Comparison of ENCODE assay signal across 9 mouse cellular contexts in the genomic region with DNA sequence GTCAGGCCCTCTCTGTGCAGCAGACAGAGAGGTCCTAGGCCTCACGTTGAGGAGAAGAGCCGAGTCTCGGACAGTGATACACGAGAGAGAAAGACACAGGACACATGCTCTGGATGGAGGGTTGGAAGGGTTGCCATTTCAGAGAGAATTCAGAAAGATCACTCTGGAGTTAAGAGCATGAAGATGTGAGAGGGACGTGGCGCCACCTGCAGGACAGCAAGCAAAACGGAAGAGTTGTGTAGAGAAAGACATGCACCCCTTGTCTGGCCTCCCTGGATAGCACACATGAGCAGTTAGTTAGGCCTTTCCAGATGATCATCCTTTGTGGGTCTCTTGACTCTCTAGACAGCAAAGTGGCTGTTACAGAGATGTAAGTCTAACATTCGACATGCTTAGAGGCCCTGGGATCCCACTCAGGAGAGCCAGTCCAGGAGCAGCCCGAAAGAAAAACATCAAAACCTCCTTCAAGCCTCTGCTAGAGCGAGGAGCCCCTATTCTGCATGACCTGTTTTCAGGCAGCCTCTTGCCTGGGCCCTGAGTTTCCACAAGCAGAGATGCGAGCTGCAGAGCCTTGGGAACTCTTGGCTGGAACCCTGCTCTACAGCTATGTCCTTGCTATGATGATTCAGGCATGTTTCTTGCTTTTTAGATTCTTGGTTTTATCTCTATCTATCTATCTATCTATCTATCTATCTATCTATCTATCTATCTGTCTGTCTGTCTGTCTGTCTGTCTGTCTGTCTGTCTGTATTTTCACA. TPM values are rescaled to one million over a fixed set of nuclear protein-coding genes. Genes with fewer than 3 reads are reported as not detected.
DNase-seq lines count a peak whose midpoint lies in the region; ATAC-seq and TF ChIP-seq lines count a peak whose summit lies in the region.
"Had no signal": no experiment of that assay in that cellular context is flagged by ENCODE, and none has a peak within 500 bp of the region (broad histone marks: within the 10 kb centered on the region; RNA-seq: fewer than 3 reads in every experiment).

No protein-coding gene starts in this region.

- no peak overlapping the region for H3K4me2 ChIP-seq in heart, embryonic 12.5 days
- H3K4me2 ChIP-seq in midbrain, postnatal 0 days (ENCODE audit: low read depth, low read length, poor library complexity, severe bottlenecking): no peak overlapping the region
- H3K4me2 ChIP-seq: embryonic facial prominence, embryonic 15.5 days had no signal

- H3K27me3 ChIP-seq in heart, embryonic 12.5 days (replicated peaks): peaks cover 40% of the 10 kb centered on the region
- no peaks in the 10 kb centered on the region for H3K27me3 ChIP-seq in midbrain, postnatal 0 days (ENCODE audit: insufficient read depth, low read length)

- TF ChIP-seq CTCF in midbrain, postnatal 0 days (IDR thresholded peaks at IDR 0.05): peak; percentile 90

- no peaks in the 10 kb centered on the region for H3K4me1 ChIP-seq in heart, embryonic 12.5 days (replicated peaks)
- H3K4me1 ChIP-seq in midbrain, postnatal 0 days (ENCODE audit: insufficient read depth, low read length): no peaks in the 10 kb centered on the region

- WGBS in heart, embryonic 12.5 days: 39% methylated on average over 11 of the region's 11 CpGs
- 38% methylated on average over 11 of the region's 11 CpGs for WGBS in midbrain, postnatal 0 days

- H3K27ac ChIP-seq in heart, embryonic 12.5 days (ENCODE audit: poor library complexity, severe bottlenecking): no peak overlapping the region
- H3K27ac ChIP-seq in midbrain, postnatal 0 days (ENCODE audit: low read depth, low read length): no peak overlapping the region
- H3K27ac ChIP-seq: embryonic facial prominence, embryonic 15.5 days had no signal

- H3K9ac ChIP-seq in heart, embryonic 12.5 days: no peak overlapping the region
- no peak overlapping the region for H3K9ac ChIP-seq in midbrain, postnatal 0 days (replicated peaks; ENCODE audit: low read length, poor library complexity, severe bottlenecking)
- H3K9ac ChIP-seq: embryonic facial prominence, embryonic 15.5 days had no signal

- no peak overlapping the region for H3K4me3 ChIP-seq in heart, embryonic 12.5 days
- H3K4me3 ChIP-seq in midbrain, postnatal 0 days (ENCODE audit: low read depth, low read length): no peak overlapping the region
- H3K4me3 ChIP-seq: embryonic facial prominence, embryonic 15.5 days had no signal

- no peaks in the 10 kb centered on the region for H3K36me3 ChIP-seq in heart, embryonic 12.5 days
- no peaks in the 10 kb centered on the region for H3K36me3 ChIP-seq in midbrain, postnatal 0 days (ENCODE audit: insufficient read depth, low read length)
- H3K36me3 ChIP-seq: embryonic facial prominence, embryonic 15.5 days had no signal

- H3K9me3 ChIP-seq in heart, embryonic 12.5 days (replicated peaks): no peaks in the 10 kb centered on the region
- no peaks in the 10 kb centered on the region for H3K9me3 ChIP-seq in midbrain, postnatal 0 days (ENCODE audit: low read length)
- H3K9me3 ChIP-seq: embryonic facial prominence, embryonic 15.5 days had no signal

- no peak for ATAC-seq in heart, embryonic 12.5 days (ENCODE audit: insufficient number of reproducible peaks, low FRiP score)
- no peak for ATAC-seq in midbrain, postnatal 0 days (ENCODE audit: low FRiP score)

- DNase-seq in heart, adult 8-10 months (ENCODE audit: low spot score): peak; percentile 40
- DNase-seq in CD8-positive naive resting alpha-beta T cell, adult 2 months (ENCODE audit: low read depth in 2 of 2, low spot score in 2 of 2): peak; percentile 13 to 51
- DNase-seq in c-Kit-negative CD71-positive TER-119-positive erythroid progenitor cells, embryonic 14.5 days (ENCODE audit: low read depth, low spot score): peak; percentile 5
- peak; percentile 52 to 57 for DNase-seq in frontal cortex, postnatal 25 days (ENCODE audit: low spot score in 2 of 2)
- peak; percentile 50 to 80 for DNase-seq in layer of hippocampus, postnatal 25 days (ENCODE audit: extremely low spot score in 1 of 2, low spot score in 1 of 2)
- DNase-seq in midbrain, postnatal 0 days (ENCODE audit: low spot score): peak; percentile 61
- peak; percentile 83 for DNase-seq in testis, postnatal 10 days (ENCODE audit: low spot score)

RNA-seq across cellular contexts. Expression of a gene that starts 18.8 kb away (rescaled TPM):
- total RNA-seq in heart, adult 8-10 months (2022): 10 to 100 TPM; 24.8 to 29.5 (median 27.4) TPM
- polyA plus RNA-seq in heart, embryonic 12.5 days (2016; fragmentation: Nextera tagmentation; extraction: Ambion mirVana): 11.1 and 12.6 TPM in 2 replicates
- 10 to 100 TPM; 38.4 to 44.5 TPM for total RNA-seq in layer of hippocampus, postnatal 25 days (2021)
- total RNA-seq in midbrain, postnatal 0 days (2014; rRNA removed): 43.8 and 48.3 TPM in 2 replicates
- 15.2 and 15.5 TPM in 2 replicates for polyA plus RNA-seq in midbrain, postnatal 0 days (2015; fragmentation: Nextera tagmentation; extraction: Ambion mirVana)

RNA-seq across cellular contexts. Expression of a gene that starts 33.6 kb away (rescaled TPM):
- 1 to 10 TPM; 1.6 to 2.6 (median 2.1) TPM for total RNA-seq in heart, adult 8-10 months (2022)
- 6.6 and 8.0 TPM in 2 replicates for polyA plus RNA-seq in heart, embryonic 12.5 days (2016; fragmentation: Nextera tagmentation; extraction: Ambion mirVana)
- 10 to 100 TPM; 18.3 to 21.5 TPM for total RNA-seq in layer of hippocampus, postnatal 25 days (2021)
- total RNA-seq in midbrain, postnatal 0 days (2014; rRNA removed): 6.9 and 10.0 TPM in 2 replicates
- polyA plus RNA-seq in midbrain, postnatal 0 days (2015; fragmentation: Nextera tagmentation; extraction: Ambion mirVana): 7.1 and 8.2 TPM in 2 replicates

RNA-seq across cellular contexts. Expression of a gene that starts 43.8 kb away (rescaled TPM):
- not detected for total RNA-seq in heart, adult 8-10 months (2022)
- not detected in 2 replicates for polyA plus RNA-seq in heart, embryonic 12.5 days (2016; fragmentation: Nextera tagmentation; extraction: Ambion mirVana)
- not detected for total RNA-seq in layer of hippocampus, postnatal 25 days (2021)
- 0.05 TPM in 1 of 2 replicates, not detected in the other for total RNA-seq in midbrain, postnatal 0 days (2014; rRNA removed)
- 0.12 TPM in 1 of 2 replicates, not detected in the other for polyA plus RNA-seq in midbrain, postnatal 0 days (2015; fragmentation: Nextera tagmentation; extraction: Ambion mirVana)

Comparison
In these comparisons a context has a peak if more than half of its experiments do, and no peak if none do; other contexts are left out.
1. DNase-seq: peak in every context shown above with its lines; median percentile 83 in testis, postnatal 10 days; 65 in layer of hippocampus, postnatal 25 days; 61 in midbrain, postnatal 0 days; 54 in frontal cortex, postnatal 25 days; 40 in heart, adult 8-10 months; 32 in CD8-positive naive resting alpha-beta T cell, adult 2 months; 5 in c-Kit-negative CD71-positive TER-119-positive erythroid progenitor cells, embryonic 14.5 days.